Mouse (Mus musculus) layer of hippocampus, postnatal 10 days (tissue): ENCODE measurements around the gene Tomm70a. TPM values are rescaled to one million over a fixed set of nuclear protein-coding genes. Genes with fewer than 3 reads are reported as not detected.

Source experiments
- DNase-seq, 2 experiments: peaks; one replicate each; pipeline ENCODE4 v3.0.0; 2021; ENCODE audit warnings: low spot score in 2 of 2
- long read RNA-seq: library from polyadenylated mRNA; stranded (forward); transcript quantifications from one replicate; pipeline ENCODE4 v2.0.0, GENCODE M21; 2023
- total RNA-seq, 2 experiments: library from RNA; stranded (reverse); gene quantifications; 2 replicates each; pipeline ENCODE4 v1.2.3; 2021

The Tomm70a gene
- total RNA-seq, result 100 to 1,000 TPM; 115 to 117 TPM
- long read RNA-seq, full-length matches to known transcripts, result 85 of 112 reads
- long read RNA-seq, partial matches to known transcripts, result 19 of 112 reads
- long read RNA-seq, other reads (novel, unspliced or antisense), result 8 of 112 reads

- DNase-seq, result peak; percentile 93 to 94
Measured at GRCm38 (mm10) chr16:57120913-57121815, at the start of gene Tomm70a. Gene Tomm70a (plus strand): TSS chr16:57121703.

GRCm38 (mm10) chr16:57075986-57076385 is 45.5 kb upstream of the Tomm70a start:
- DNase-seq, result no peak

- DNase-seq, result no peak
Measured at GRCm38 (mm10) chr16:57079577-57079976, 41.9 kb upstream of the Tomm70a start.

GRCm38 (mm10) chr16:57092460-57092859 is 29.0 kb upstream of the Tomm70a start:
- DNase-seq, result peak; percentile 50 to 56

GRCm38 (mm10) chr16:57092911-57093605 is 28.4 kb upstream of the Tomm70a start:
- DNase-seq, result no peak

- DNase-seq, result no peak
Measured at GRCm38 (mm10) chr16:57098468-57099144, 22.9 kb upstream of the Tomm70a start.

GRCm38 (mm10) chr16:57099572-57100237 is 21.8 kb upstream of the Tomm70a start:
- no peak for DNase-seq

GRCm38 (mm10) chr16:57101174-57101573 is 20.3 kb upstream of the Tomm70a start:
- DNase-seq, result no peak

- DNase-seq, result no peak
Measured at GRCm38 (mm10) chr16:57106185-57106960, 15.1 kb upstream of the Tomm70a start.

GRCm38 (mm10) chr16:57116066-57116465 is 5.4 kb upstream of the Tomm70a start:
- DNase-seq, result no peak

GRCm38 (mm10) chr16:57117562-57117961 is 3.9 kb upstream of the Tomm70a start:
- no peak for DNase-seq

GRCm38 (mm10) chr16:57121816-57122415 is 413 bp downstream of the Tomm70a start:
- DNase-seq, result no peak

GRCm38 (mm10) chr16:57122682-57123445 is 1.4 kb downstream of the Tomm70a start:
- no peak for DNase-seq

- no peak for DNase-seq
Measured at GRCm38 (mm10) chr16:57126268-57126667, 4.8 kb downstream of the Tomm70a start.

GRCm38 (mm10) chr16:57127825-57128224 is 6.3 kb downstream of the Tomm70a start:
- DNase-seq, result no peak

- no peak for DNase-seq
Measured at GRCm38 (mm10) chr16:57130752-57131400, 9.4 kb downstream of the Tomm70a start.

GRCm38 (mm10) chr16:57131544-57131943 is 10.0 kb downstream of the Tomm70a start:
- no peak for DNase-seq

- no peak for DNase-seq
Measured at GRCm38 (mm10) chr16:57132326-57132725, 10.8 kb downstream of the Tomm70a start.
